Mouse (Mus musculus) neural tube, embryonic 10.5 days (tissue): ENCODE measurements at regions not wholly inside any gene's neighbourhood (a gene's known extent, or its start where the extent isn't known, plus 50 kb on each side); places are given as distances from the start of the nearest gene placed in this dataset.

Experiments used
- DNase-seq: peaks from one replicate; pipeline ENCODE4 v3.0.0-alpha.2; 2017; ENCODE audit warnings: low spot score; ENCODE audit errors: extremely low spot score

- DNase-seq = no peak
These were observed 225.4 kb upstream of the Galnt5 start for GRCm38 (mm10) chr2:57772315-57772714.

- DNase-seq = no peak
These were observed 221.5 kb upstream of the Galnt5 start for GRCm38 (mm10) chr2:57776154-57776553.

GRCm38 (mm10) chr2:57780836-57781235 lies 216.8 kb upstream of the Galnt5 start:
- no peak for DNase-seq

- DNase-seq = no peak
These were observed 204.0 kb upstream of the Galnt5 start for GRCm38 (mm10) chr2:57793519-57794296.

GRCm38 (mm10) chr2:57799279-57799678 lies 198.4 kb upstream of the Galnt5 start:
- DNase-seq = no peak

GRCm38 (mm10) chr2:57807911-57808310 lies 189.8 kb upstream of the Galnt5 start:
- no peak for DNase-seq

- no peak for DNase-seq
These were observed 184.7 kb upstream of the Galnt5 start for GRCm38 (mm10) chr2:57812996-57813395.

GRCm38 (mm10) chr2:57820343-57820742 lies 177.3 kb upstream of the Galnt5 start:
- DNase-seq = no peak

GRCm38 (mm10) chr2:57820923-57821322 lies 176.8 kb upstream of the Galnt5 start:
- no peak for DNase-seq

GRCm38 (mm10) chr2:57828284-57828683 lies 169.4 kb upstream of the Galnt5 start:
- DNase-seq = no peak

GRCm38 (mm10) chr2:57832565-57833355 lies 164.9 kb upstream of the Galnt5 start:
- DNase-seq = no peak

GRCm38 (mm10) chr2:57845135-57845534 lies 152.5 kb upstream of the Galnt5 start:
- DNase-seq = no peak

GRCm38 (mm10) chr2:57847707-57848106 lies 150.0 kb upstream of the Galnt5 start:
- DNase-seq = no peak

GRCm38 (mm10) chr2:57849338-57850057 lies 148.2 kb upstream of the Galnt5 start:
- no peak for DNase-seq

GRCm38 (mm10) chr2:57850058-57850400 lies 147.7 kb upstream of the Galnt5 start:
- no peak for DNase-seq

- no peak for DNase-seq
These were observed 141.1 kb upstream of the Galnt5 start for GRCm38 (mm10) chr2:57856524-57857107.

GRCm38 (mm10) chr2:57865289-57865688 lies 132.4 kb upstream of the Galnt5 start:
- DNase-seq = no peak

GRCm38 (mm10) chr2:57868046-57868445 lies 129.6 kb upstream of the Galnt5 start:
- DNase-seq = no peak

- DNase-seq = no peak
These were observed 97.5 kb upstream of the Galnt5 start for GRCm38 (mm10) chr2:57900168-57900567.

GRCm38 (mm10) chr2:57900580-57901247 lies 97.0 kb upstream of the Galnt5 start:
- DNase-seq = no peak

GRCm38 (mm10) chr2:57905184-57905583 lies 92.5 kb upstream of the Galnt5 start:
- DNase-seq = no peak
